Mouse (Mus musculus): ENCODE data around the gene Atg9b. TPM values are rescaled to one million over a fixed set of nuclear protein-coding genes. Genes with fewer than 3 reads are reported as not detected.

Gene Atg9b
- polyA plus RNA-seq, 1 experiment from 2014 or later: 2.0 TPM

GRCm38 (mm10) chr5:24381988-24382387 is 10.0 kb downstream of the Atg9b start:
- no peak for DNase-seq (ENCODE audit: low spot score)

- no peak for DNase-seq (ENCODE audit: low spot score)
These were observed 10.5 kb downstream of the Atg9b start for GRCm38 (mm10) chr5:24381486-24381885.

GRCm38 (mm10) chr5:24380499-24380898 is 11.4 kb downstream of the Atg9b start:
- no peak for DNase-seq (ENCODE audit: low spot score)

GRCm38 (mm10) chr5:24379501-24379900 is 12.4 kb downstream of the Atg9b start:
- no peak for DNase-seq (ENCODE audit: low spot score)

- DNase-seq (ENCODE audit: low spot score): no peak
These were observed 13.2 kb downstream of the Atg9b start for GRCm38 (mm10) chr5:24378700-24379099.

GRCm38 (mm10) chr5:24374666-24375328 is 17.1 kb downstream of the Atg9b start:
- no peak for DNase-seq (ENCODE audit: low spot score)

GRCm38 (mm10) chr5:24374216-24374615 is 17.7 kb downstream of the Atg9b start:
- no peak for DNase-seq (ENCODE audit: low spot score)

- DNase-seq (ENCODE audit: low spot score): no peak
These were observed 18.1 kb downstream of the Atg9b start for GRCm38 (mm10) chr5:24373807-24374206.

- no peak for DNase-seq (ENCODE audit: low spot score)
These were observed 22.2 kb downstream of the Atg9b start for GRCm38 (mm10) chr5:24369767-24370166.

GRCm38 (mm10) chr5:24366426-24366825 is 25.5 kb downstream of the Atg9b start:
- DNase-seq (ENCODE audit: low spot score): no peak

GRCm38 (mm10) chr5:24365528-24365927 is 26.4 kb downstream of the Atg9b start:
- DNase-seq (ENCODE audit: low spot score): no peak

GRCm38 (mm10) chr5:24364963-24365362 is 27.0 kb downstream of the Atg9b start:
- DNase-seq (ENCODE audit: low spot score): no peak

GRCm38 (mm10) chr5:24364508-24364907 is 27.4 kb downstream of the Atg9b start, which contains the start of gene Nos3:
Gene Nos3, plus strand, starts transcription at chr5:24364810.
- DNase-seq (ENCODE audit: low spot score): no peak

- DNase-seq (ENCODE audit: low spot score): no peak
These were observed 27.9 kb downstream of the Atg9b start for GRCm38 (mm10) chr5:24364061-24364460.

GRCm38 (mm10) chr5:24363467-24363866 is 28.5 kb downstream of the Atg9b start:
- no peak for DNase-seq (ENCODE audit: low spot score)

GRCm38 (mm10) chr5:24360792-24361454 is 31.0 kb downstream of the Atg9b start:
- DNase-seq (ENCODE audit: low spot score): peak; percentile 90

- DNase-seq (ENCODE audit: low spot score): peak; percentile 94
These were observed 34.5 kb downstream of the Atg9b start for GRCm38 (mm10) chr5:24357461-24357860.

GRCm38 (mm10) chr5:24356764-24357163 is 35.2 kb downstream of the Atg9b start:
- no peak for DNase-seq (ENCODE audit: low spot score)

GRCm38 (mm10) chr5:24353327-24353726 is 38.6 kb downstream of the Atg9b start:
- DNase-seq (ENCODE audit: low spot score): no peak

GRCm38 (mm10) chr5:24352251-24352859 is 39.6 kb downstream of the Atg9b start:
- peak; percentile 70 for DNase-seq (ENCODE audit: low spot score)

GRCm38 (mm10) chr5:24351701-24352171 is 40.2 kb downstream of the Atg9b start:
- peak; percentile 88 for DNase-seq (ENCODE audit: low spot score)

GRCm38 (mm10) chr5:24351278-24351677 is 40.7 kb downstream of the Atg9b start, which contains the start of gene Kcnh2:
Gene Kcnh2, minus strand, starts transcription at chr5:24351604.
- no peak for DNase-seq (ENCODE audit: low spot score)

Data from thymus, postnatal 0 days (tissue).